Mouse (Mus musculus) activated CD4-positive, CD25-positive, alpha-beta regulatory T cell, adult 4 months (primary cell): ENCODE results near the gene Ppfibp2. TPM values are rescaled to one million over a fixed set of nuclear protein-coding genes. Genes with fewer than 3 reads are reported as not detected.

ENCODE experiments used
- ATAC-seq: one replicate; pipeline ENCODE4 v1.8.0; 2017
- polyA plus RNA-seq, 2 experiments: library from polyadenylated mRNA; unstranded; fragments of 100-300 nt; shearing (Covaris generic); gene quantifications; one replicate each; pipeline ENCODE4 v1.2.1; 2017

Gene Ppfibp2
- polyA plus RNA-seq: under 1 TPM; 0.31 to 0.44 TPM

- peak; percentile 82 for ATAC-seq
Measured at GRCm38 (mm10) chr7:107594857-107595402, at the start of gene Ppfibp2. Gene Ppfibp2, plus strand, starts transcription at chr7:107595207.

- ATAC-seq: no peak
Measured at GRCm38 (mm10) chr7:107547872-107548271, 47.1 kb upstream of the Ppfibp2 start.

GRCm38 (mm10) chr7:107553461-107553860, 41.5 kb upstream of the Ppfibp2 start:
- no peak for ATAC-seq

GRCm38 (mm10) chr7:107555906-107556305, 39.1 kb upstream of the Ppfibp2 start:
- ATAC-seq: no peak

GRCm38 (mm10) chr7:107560675-107561074, 34.3 kb upstream of the Ppfibp2 start:
- ATAC-seq: no peak

- no peak for ATAC-seq
Measured at GRCm38 (mm10) chr7:107561584-107561983, 33.4 kb upstream of the Ppfibp2 start.

GRCm38 (mm10) chr7:107563727-107564126, 31.3 kb upstream of the Ppfibp2 start:
- ATAC-seq: no peak

- no peak for ATAC-seq
Measured at GRCm38 (mm10) chr7:107567261-107567671, 27.7 kb upstream of the Ppfibp2 start, which contains the start of gene Olfml1. Gene Olfml1, plus strand, starts transcription at chr7:107567446.

- no peak for ATAC-seq
Measured at GRCm38 (mm10) chr7:107567674-107568073, 27.3 kb upstream of the Ppfibp2 start.

- no peak for ATAC-seq
Measured at GRCm38 (mm10) chr7:107568971-107569370, 26.0 kb upstream of the Ppfibp2 start.

GRCm38 (mm10) chr7:107573856-107574255, 21.2 kb upstream of the Ppfibp2 start:
- no peak for ATAC-seq

- no peak for ATAC-seq
Measured at GRCm38 (mm10) chr7:107574276-107574675, 20.7 kb upstream of the Ppfibp2 start.

GRCm38 (mm10) chr7:107592641-107593040, 2.4 kb upstream of the Ppfibp2 start:
- ATAC-seq: no peak

GRCm38 (mm10) chr7:107593904-107594303, 1.1 kb upstream of the Ppfibp2 start:
- ATAC-seq: no peak

GRCm38 (mm10) chr7:107594325-107594856, 616 bp upstream of the Ppfibp2 start:
- ATAC-seq: peak; percentile 73

GRCm38 (mm10) chr7:107595426-107595825, 419 bp downstream of the Ppfibp2 start:
- no peak for ATAC-seq

GRCm38 (mm10) chr7:107596753-107597152, 1.7 kb downstream of the Ppfibp2 start:
- no peak for ATAC-seq

GRCm38 (mm10) chr7:107597956-107598355, 2.9 kb downstream of the Ppfibp2 start:
- ATAC-seq: no peak

- ATAC-seq: no peak
Measured at GRCm38 (mm10) chr7:107600651-107601050, 5.6 kb downstream of the Ppfibp2 start.

- ATAC-seq: no peak
Measured at GRCm38 (mm10) chr7:107602505-107602904, 7.5 kb downstream of the Ppfibp2 start.

- ATAC-seq: no peak
Measured at GRCm38 (mm10) chr7:107602913-107603312, 7.9 kb downstream of the Ppfibp2 start.

GRCm38 (mm10) chr7:107607766-107608165, 12.8 kb downstream of the Ppfibp2 start:
- ATAC-seq: no peak

- peak; percentile 61 for ATAC-seq
Measured at GRCm38 (mm10) chr7:107609622-107610255, 14.7 kb downstream of the Ppfibp2 start.

- ATAC-seq: no peak
Measured at GRCm38 (mm10) chr7:107610880-107611279, 15.9 kb downstream of the Ppfibp2 start.
